Mouse (Mus musculus) lung, postnatal 0 days (tissue): ENCODE data around the gene Pkn3.

ENCODE experiments used
- CTCF ChIP-seq: IDR thresholded peaks from 2 replicates; pipeline ENCODE4 v1.5.1; 2016; ENCODE audit warnings: antibody characterized with exemption, mild to moderate bottlenecking
- EP300 ChIP-seq: IDR thresholded peaks from 2 replicates; pipeline ENCODE4 v1.6.1; 2016; ENCODE audit warnings: antibody characterized with exemption, mild to moderate bottlenecking, control low read depth

DNA sequence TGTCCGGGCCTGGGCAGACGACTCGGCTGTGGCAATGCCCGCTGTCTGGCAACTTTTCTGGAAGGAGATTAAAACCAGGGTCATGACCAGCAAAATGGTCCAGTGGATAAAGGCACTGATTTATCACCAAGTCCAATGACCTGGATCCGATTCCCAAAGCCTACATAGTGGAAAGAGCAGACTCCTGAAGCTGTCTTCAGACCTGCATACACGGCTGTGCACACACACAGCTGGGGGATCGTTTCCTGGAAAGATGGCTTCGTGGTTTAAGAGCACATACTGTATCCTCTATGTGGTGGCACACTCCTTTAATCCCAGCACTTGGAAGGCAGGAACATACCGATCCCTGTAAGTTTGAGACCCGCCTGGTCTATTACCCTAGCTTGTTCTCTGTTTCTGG lies 39.1 kb upstream of the Pkn3 start:
- TF ChIP-seq CTCF, result no peak
- no peak for TF ChIP-seq EP300
